Mouse (Mus musculus) lung, adult 2 months (tissue): ENCODE data around the gene Hspa12a.

Experiments used
- CTCF ChIP-seq: fragments of 200-500 bp; IDR thresholded peaks from 2 replicates; pipeline ENCODE4 v1.5.1; 2011; ENCODE audit warnings: mild to moderate bottlenecking, low read length, control low read depth; ENCODE audit not compliant: insufficient read depth
- POLR2A ChIP-seq: fragments of 200-500 bp; IDR thresholded peaks from 2 replicates; pipeline ENCODE4 v1.6.1; 2011; ENCODE audit warnings: low read depth, mild to moderate bottlenecking, control low read depth, low read length, borderline replicate concordance; ENCODE audit errors: extremely low read depth

DNA sequence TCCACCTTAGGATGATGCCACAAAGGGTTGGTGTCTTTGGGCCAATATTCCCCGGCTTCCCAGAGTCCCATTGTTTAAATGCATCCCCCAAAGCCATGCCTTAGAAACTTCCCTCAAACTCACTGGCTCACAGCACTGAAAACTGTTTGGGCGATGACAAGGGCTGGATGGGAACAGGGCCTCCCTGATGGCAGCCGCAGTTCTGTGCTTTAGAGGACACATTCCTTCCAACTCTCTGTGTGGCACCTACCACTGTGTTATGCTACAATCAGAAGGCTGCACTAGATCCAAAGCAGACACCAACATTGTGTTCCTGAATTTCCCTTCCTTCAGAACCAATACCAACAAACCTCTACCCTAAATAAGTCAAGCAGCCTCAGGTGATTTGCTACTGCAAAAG is 99.8 kb downstream of the Hspa12a start:
- TF ChIP-seq CTCF (no peak), POLR2A (no peak)
